Mouse (Mus musculus): ENCODE measurements around the gene Mrps34.
"Not testable (repeated sequence)": the region's sequence is repeated elsewhere in the genome, so short reads cannot be mapped to it uniquely, and the experiment has no call there.

- TF ChIP-seq EP300 (IDR thresholded peaks at IDR 0.05; ENCODE audit: low read length); NELFE (IDR thresholded peaks at IDR 0.05; ENCODE audit: low read depth, low read length); RAD21 (IDR thresholded peaks at IDR 0.05; ENCODE audit: low read depth, low read length); MXI1 (IDR thresholded peaks at IDR 0.05; ENCODE audit: low read depth, low read length); POLR2A (IDR thresholded peaks at IDR 0.05; ENCODE audit: low read depth, low read length); MAX (IDR thresholded peaks at IDR 0.05; ENCODE audit: low read length); RCOR1 (conservative IDR thresholded peaks at IDR 0.05; ENCODE audit: low read depth, low read length); MAFK (IDR thresholded peaks at IDR 0.05; ENCODE audit: insufficient replicate concordance, low read length); SIN3A (IDR thresholded peaks at IDR 0.05; ENCODE audit: low read length); UBTF (IDR thresholded peaks at IDR 0.05; ENCODE audit: low read depth, low read length); MYC (IDR thresholded peaks at IDR 0.05; ENCODE audit: low read depth, low read length): not testable (repeated sequence)
Measured at GRCm38 (mm10) chr17:24943589-24943988, 48.7 kb downstream of the Mrps34 start.
